ENCODE assay signal across 17 mouse cellular contexts in genomic region chr10:15441216-15441615, GRCm38 (mm10).
"Had no signal": no experiment of that assay in that cellular context is flagged by ENCODE, and none has a peak within 500 bp of the region (broad histone marks: within the 10 kb centered on the region; RNA-seq: fewer than 3 reads in every experiment).

No protein-coding gene starts in this region.

- H3K4me3 ChIP-seq: liver, embryonic 12.5 days; midbrain, embryonic 12.5 days; myocyte; neural tube, embryonic 13.5 days; neural tube, embryonic 15.5 days had no signal

- DNase-seq: lung, adult 18-20 months; lung, embryonic 14.5 days; lung, postnatal 10 days; lung, postnatal 4 days; right cerebral cortex, adult 18-20 months; right cerebral cortex, postnatal 25 days; right cerebral cortex, postnatal 4 days; spleen, adult 18-20 months; thymus, adult 18-20 months; thymus, postnatal 14 days; thymus, postnatal 36 days had no signal

- H3K9ac ChIP-seq: liver, embryonic 12.5 days; liver, embryonic 14.5 days; lung, embryonic 14.5 days; midbrain, embryonic 12.5 days; neural tube, embryonic 13.5 days; neural tube, embryonic 15.5 days had no signal

- H3K4me1 ChIP-seq: liver, embryonic 12.5 days; midbrain, embryonic 12.5 days; neural tube, embryonic 13.5 days; neural tube, embryonic 15.5 days had no signal

- H3K9me3 ChIP-seq: liver, embryonic 12.5 days; midbrain, embryonic 12.5 days; neural tube, embryonic 13.5 days; neural tube, embryonic 15.5 days had no signal

- ATAC-seq: liver, embryonic 12.5 days had no signal

- H3K27ac ChIP-seq: liver, embryonic 12.5 days; liver, embryonic 14.5 days; midbrain, embryonic 12.5 days; neural tube, embryonic 13.5 days; neural tube, embryonic 15.5 days had no signal

- H3K4me2 ChIP-seq: liver, embryonic 12.5 days; lung, embryonic 14.5 days; midbrain, embryonic 12.5 days; neural tube, embryonic 13.5 days; neural tube, embryonic 15.5 days had no signal

- H3K36me3 ChIP-seq: liver, embryonic 12.5 days; midbrain, embryonic 12.5 days; neural tube, embryonic 13.5 days; neural tube, embryonic 15.5 days had no signal

- H3K27me3 ChIP-seq: liver, embryonic 12.5 days; midbrain, embryonic 12.5 days; neural tube, embryonic 13.5 days; neural tube, embryonic 15.5 days had no signal
